Comparison of ENCODE assay signal across 8 mouse cellular contexts in genomic region chr14:75844111-75844695, GRCm38 (mm10). TPM values are rescaled to one million over a fixed set of nuclear protein-coding genes. Genes with fewer than 3 reads are reported as not detected.
DNase-seq lines count a peak whose midpoint lies in the region; ATAC-seq and TF ChIP-seq lines count a peak whose summit lies in the region.

No protein-coding gene starts in this region.

- H3K4me2 ChIP-seq in kidney, postnatal 0 days (ENCODE audit: low read length), result peak overlapping the region; percentile 78
- H3K4me2 ChIP-seq in embryonic facial prominence, embryonic 15.5 days (replicated peaks), result peak overlapping the region; percentile 61
- H3K4me2 ChIP-seq in limb, embryonic 11.5 days (ENCODE audit: low read depth, severe bottlenecking), result peak overlapping the region; percentile 54

- peak overlapping the region; percentile 99 for H3K27ac ChIP-seq in kidney, postnatal 0 days
- peak overlapping the region; percentile 98 for H3K27ac ChIP-seq in embryonic facial prominence, embryonic 15.5 days (replicated peaks)
- H3K27ac ChIP-seq in limb, embryonic 11.5 days (replicated peaks; ENCODE audit: low read depth, low read length), result peak overlapping the region; percentile 95

- no peaks in the 10 kb centered on the region for H3K27me3 ChIP-seq in kidney, postnatal 0 days (ENCODE audit: insufficient read depth, low read length)
- no peaks in the 10 kb centered on the region for H3K27me3 ChIP-seq in embryonic facial prominence, embryonic 15.5 days
- no peaks in the 10 kb centered on the region for H3K27me3 ChIP-seq in limb, embryonic 11.5 days (ENCODE audit: control insufficient read depth, insufficient read depth, low read length)

- no peak for ATAC-seq in kidney, postnatal 0 days (replicated peaks; ENCODE audit: low FRiP score, low read depth)
- ATAC-seq in embryonic facial prominence, embryonic 15.5 days (ENCODE audit: insufficient number of reproducible peaks, low FRiP score, low TSS enrichment, low read depth), result no peak
- ATAC-seq in limb, embryonic 11.5 days (ENCODE audit: insufficient number of reproducible peaks, low FRiP score, low TSS enrichment, low read depth), result no peak

- H3K4me1 ChIP-seq in kidney, postnatal 0 days (replicated peaks; ENCODE audit: insufficient read depth, low read length), result peaks cover 6% of the 10 kb centered on the region; the same call in 1 of the 2 replicates
- H3K4me1 ChIP-seq in embryonic facial prominence, embryonic 15.5 days, result peaks cover 12% of the 10 kb centered on the region
- H3K4me1 ChIP-seq in limb, embryonic 11.5 days (ENCODE audit: control insufficient read depth, insufficient read depth, low read length), result no peaks in the 10 kb centered on the region

- 3% methylated on average over 14 of the region's 14 CpGs for WGBS in kidney, postnatal 0 days
- 5% methylated on average over 14 of the region's 14 CpGs for WGBS in embryonic facial prominence, embryonic 15.5 days
- WGBS in limb, embryonic 11.5 days, result 8% methylated on average over 14 of the region's 14 CpGs

- no peak for DNase-seq in kidney, postnatal 0 days (ENCODE audit: low spot score)
- no peak for DNase-seq in kidney, adult 8-10 months
- no peak for DNase-seq in limb, embryonic 11.5 days (ENCODE audit: low spot score)
- DNase-seq in neural tube, embryonic 10.5 days (ENCODE audit: extremely low spot score, low spot score), result peak; percentile 56
- DNase-seq in urinary bladder, adult 18-20 months (ENCODE audit: low spot score in 2 of 2), result no peak
- no peak for DNase-seq in adrenal gland, adult 18-20 months (ENCODE audit: low spot score in 2 of 2)
- DNase-seq in cerebellum, postnatal 10 days, result no peak

- H3K36me3 ChIP-seq in kidney, postnatal 0 days (ENCODE audit: insufficient read depth, low read length), result peaks cover 22% of the 10 kb centered on the region
- H3K36me3 ChIP-seq in embryonic facial prominence, embryonic 15.5 days, result peaks cover 23% of the 10 kb centered on the region
- peaks cover 17% of the 10 kb centered on the region for H3K36me3 ChIP-seq in limb, embryonic 11.5 days (ENCODE audit: control insufficient read depth, insufficient read depth, low read length)

- H3K4me3 ChIP-seq in kidney, postnatal 0 days (replicated peaks; ENCODE audit: low read depth, low read length), result peak overlapping the region; percentile 90
- peak overlapping the region; percentile 93 for H3K4me3 ChIP-seq in embryonic facial prominence, embryonic 15.5 days (replicated peaks)
- peak overlapping the region; percentile 79 for H3K4me3 ChIP-seq in limb, embryonic 11.5 days (ENCODE audit: low read depth, low read length)

- H3K9me3 ChIP-seq in kidney, postnatal 0 days (replicated peaks; ENCODE audit: low read length), result no peaks in the 10 kb centered on the region
- H3K9me3 ChIP-seq in embryonic facial prominence, embryonic 15.5 days (replicated peaks), result no peaks in the 10 kb centered on the region
- H3K9me3 ChIP-seq in limb, embryonic 11.5 days (ENCODE audit: control insufficient read depth, low read length), result no peaks in the 10 kb centered on the region

- no peak for TF ChIP-seq CTCF in kidney, postnatal 0 days (IDR thresholded peaks at IDR 0.05; ENCODE audit: low read depth)

- peak overlapping the region; percentile 97 for H3K9ac ChIP-seq in kidney, postnatal 0 days (ENCODE audit: low read depth, low read length)
- peak overlapping the region; percentile 83 for H3K9ac ChIP-seq in embryonic facial prominence, embryonic 15.5 days
- peak overlapping the region; percentile 92 for H3K9ac ChIP-seq in limb, embryonic 11.5 days (ENCODE audit: low read length)

RNA-seq across cellular contexts. Expression of gene Tpt1, which starts 0.7 kb away (rescaled TPM):
- 1,400 and 1,543 TPM in 2 replicates for polyA plus RNA-seq in kidney, postnatal 0 days (2015; fragmentation: Nextera tagmentation; extraction: Ambion mirVana)
- 1,119 and 1,203 TPM in 2 replicates for polyA plus RNA-seq in embryonic facial prominence, embryonic 15.5 days (2015; fragmentation: Nextera tagmentation; extraction: Ambion mirVana)
- polyA plus RNA-seq in limb, embryonic 11.5 days (2014; fragmentation: Nextera tagmentation; extraction: Ambion mirVana), result 1,077 and 1,093 TPM in 2 replicates
- 1,000 to 10,000 TPM; 2,758 to 2,912 TPM for total RNA-seq in adrenal gland, adult 18-20 months (2021)

RNA-seq across cellular contexts. Expression of gene Slc25a30, which starts 57.4 kb away (rescaled TPM):
- 22.7 and 24.3 TPM in 2 replicates for polyA plus RNA-seq in kidney, postnatal 0 days (2015; fragmentation: Nextera tagmentation; extraction: Ambion mirVana)
- polyA plus RNA-seq in embryonic facial prominence, embryonic 15.5 days (2015; fragmentation: Nextera tagmentation; extraction: Ambion mirVana), result 3.5 and 3.8 TPM in 2 replicates
- polyA plus RNA-seq in limb, embryonic 11.5 days (2014; fragmentation: Nextera tagmentation; extraction: Ambion mirVana), result 6.3 and 6.9 TPM in 2 replicates
- total RNA-seq in adrenal gland, adult 18-20 months (2021), result 100 to 1,000 TPM in 1 of 2 experiments, 10 to 100 TPM in 1; 81.1 to 119 TPM
